Mouse (Mus musculus): ENCODE results near the gene Blcap.

DNA sequence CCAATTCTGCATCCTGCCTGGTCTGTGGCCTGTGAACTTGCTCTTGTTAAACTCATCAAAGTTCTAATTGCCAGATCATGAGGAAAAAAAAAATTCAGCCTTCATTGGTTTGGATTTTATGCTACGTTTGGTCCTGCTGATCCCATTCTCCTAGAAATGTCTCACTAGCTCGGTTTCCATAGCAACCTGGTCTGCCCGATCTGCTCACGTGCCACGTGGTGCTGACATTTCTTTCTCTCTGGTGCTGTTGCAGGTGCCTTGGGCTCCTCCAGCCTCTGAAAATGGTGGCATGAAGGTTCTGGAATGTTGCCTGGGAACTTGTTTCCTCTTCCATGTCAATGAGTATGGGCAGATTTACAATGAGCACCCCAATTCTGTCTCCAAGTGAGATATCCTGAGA is 50.6 kb downstream of the Blcap start:
- TF ChIP-seq POLR2A (IDR thresholded peaks at IDR 0.05; ENCODE audit: insufficient read depth, low read depth, low read length) (no peak), CTCF (IDR thresholded peaks at IDR 0.05) (no peak), EP300 (IDR thresholded peaks at IDR 0.05; ENCODE audit: insufficient read depth, low read depth, low read length) (no peak)
